25 mouse cellular contexts compared by ENCODE assay signal in genomic region chr9:86605776-86606175, GRCm38 (mm10). TPM values are rescaled to one million over a fixed set of nuclear protein-coding genes. Genes with fewer than 3 reads are reported as not detected.
A peak's percentile ranks its signal among the peaks of the same experiment; 100 is the strongest.
DNase-seq lines count a peak whose midpoint lies in the region; ATAC-seq lines count a peak whose summit lies in the region.
"Had no signal": no experiment of that assay in that cellular context is flagged by ENCODE, and none has a peak within 500 bp of the region (broad histone marks: within the 10 kb centered on the region; RNA-seq: fewer than 3 reads in every experiment).

No protein-coding gene starts in this region.

- H3K9me3 ChIP-seq in heart, embryonic 15.5 days (replicated peaks) = no peaks in the 10 kb centered on the region
- no peaks in the 10 kb centered on the region for H3K9me3 ChIP-seq in heart, embryonic 10.5 days
- no peaks in the 10 kb centered on the region for H3K9me3 ChIP-seq in lung, embryonic 15.5 days
- H3K9me3 ChIP-seq in limb, embryonic 15.5 days = no peaks in the 10 kb centered on the region
- H3K9me3 ChIP-seq: embryonic facial prominence, embryonic 15.5 days; forebrain, embryonic 13.5 days; hindbrain, embryonic 13.5 days; limb, embryonic 13.5 days; liver, embryonic 13.5 days; neural tube, embryonic 13.5 days had no signal

- 56% methylated on average over 6 of the region's 6 CpGs for WGBS in heart, embryonic 15.5 days
- WGBS in heart, embryonic 10.5 days = 87% methylated on average over 6 of the region's 6 CpGs
- 44% methylated on average over 6 of the region's 6 CpGs for WGBS in lung, embryonic 15.5 days
- WGBS in limb, embryonic 15.5 days = 58% methylated on average over 6 of the region's 6 CpGs

- peaks cover 10% of the 10 kb centered on the region for H3K4me1 ChIP-seq in heart, embryonic 15.5 days (replicated peaks)
- H3K4me1 ChIP-seq in heart, embryonic 10.5 days = peaks cover 13% of the 10 kb centered on the region; the same call in 1 of the 2 replicates
- H3K4me1 ChIP-seq in lung, embryonic 15.5 days = peaks cover 20% of the 10 kb centered on the region
- H3K4me1 ChIP-seq in limb, embryonic 15.5 days = peaks cover 12% of the 10 kb centered on the region
- H3K4me1 ChIP-seq: forebrain, embryonic 13.5 days; hindbrain, embryonic 13.5 days; liver, embryonic 13.5 days; neural tube, embryonic 13.5 days had no signal

- no peak overlapping the region for H3K9ac ChIP-seq in heart, embryonic 15.5 days
- no peak overlapping the region for H3K9ac ChIP-seq in lung, embryonic 15.5 days
- H3K9ac ChIP-seq in limb, embryonic 15.5 days = no peak overlapping the region
- H3K9ac ChIP-seq: embryonic facial prominence, embryonic 15.5 days; forebrain, embryonic 13.5 days; hindbrain, embryonic 13.5 days; limb, embryonic 13.5 days; liver, embryonic 13.5 days; neural tube, embryonic 13.5 days had no signal

- no peak overlapping the region for H3K4me2 ChIP-seq in heart, embryonic 15.5 days
- H3K4me2 ChIP-seq in lung, embryonic 15.5 days = 0 out of 2 replicates have a peak overlapping the region, but pooled peaks have one; percentile 1
- no peak overlapping the region for H3K4me2 ChIP-seq in limb, embryonic 15.5 days
- H3K4me2 ChIP-seq: embryonic facial prominence, embryonic 15.5 days; forebrain, embryonic 13.5 days; heart, embryonic 11.5 days; hindbrain, embryonic 13.5 days; limb, embryonic 13.5 days; liver, embryonic 13.5 days; neural tube, embryonic 13.5 days had no signal

- no peak for DNase-seq in heart, embryonic 10.5 days (ENCODE audit: low spot score)
- DNase-seq in lung, postnatal 25 days (ENCODE audit: low spot score) = no peak
- DNase-seq in lung, postnatal 14 days = peak; percentile 34
- DNase-seq in left cerebral cortex, adult 8-10 months (ENCODE audit: low spot score in 2 of 2) = no peak
- DNase-seq: adrenal gland, postnatal 36 days; cerebellum, adult 18-20 months; gastrocnemius, postnatal 10 days; heart, postnatal 4 days; kidney, adult 11 months; kidney, postnatal 14 days; layer of hippocampus, adult 9-11 months; liver, embryonic 13.5 days; right cerebral cortex, postnatal 4 days; thymus, adult 2 months; thymus, postnatal 36 days had no signal

- H3K36me3 ChIP-seq in heart, embryonic 15.5 days = no peaks in the 10 kb centered on the region
- H3K36me3 ChIP-seq in heart, embryonic 10.5 days = no peaks in the 10 kb centered on the region
- no peaks in the 10 kb centered on the region for H3K36me3 ChIP-seq in lung, embryonic 15.5 days
- no peaks in the 10 kb centered on the region for H3K36me3 ChIP-seq in limb, embryonic 15.5 days
- H3K36me3 ChIP-seq: embryonic facial prominence, embryonic 15.5 days; hindbrain, embryonic 13.5 days; limb, embryonic 13.5 days; liver, embryonic 13.5 days; neural tube, embryonic 13.5 days had no signal

- peak overlapping the region; percentile 38; the same call in 1 of the 2 replicates for H3K27ac ChIP-seq in heart, embryonic 15.5 days
- H3K27ac ChIP-seq in heart, embryonic 10.5 days = no peak overlapping the region
- peak overlapping the region; percentile 62 for H3K27ac ChIP-seq in lung, embryonic 15.5 days
- peak overlapping the region; percentile 72 for H3K27ac ChIP-seq in limb, embryonic 15.5 days
- H3K27ac ChIP-seq: embryonic facial prominence, embryonic 15.5 days; forebrain, embryonic 13.5 days; hindbrain, embryonic 13.5 days; limb, embryonic 13.5 days; liver, embryonic 13.5 days; neural tube, embryonic 13.5 days had no signal

- H3K4me3 ChIP-seq in heart, embryonic 15.5 days = no peak overlapping the region
- H3K4me3 ChIP-seq in heart, embryonic 10.5 days = no peak overlapping the region
- no peak overlapping the region for H3K4me3 ChIP-seq in lung, embryonic 15.5 days
- H3K4me3 ChIP-seq in limb, embryonic 15.5 days = no peak overlapping the region
- H3K4me3 ChIP-seq: embryonic facial prominence, embryonic 15.5 days; forebrain, embryonic 13.5 days; hindbrain, embryonic 13.5 days; limb, embryonic 13.5 days; liver, embryonic 13.5 days; neural tube, embryonic 13.5 days had no signal

- H3K27me3 ChIP-seq in heart, embryonic 15.5 days = no peaks in the 10 kb centered on the region
- H3K27me3 ChIP-seq in heart, embryonic 10.5 days (ENCODE audit: insufficient read depth, poor library complexity, severe bottlenecking) = no peaks in the 10 kb centered on the region
- no peaks in the 10 kb centered on the region for H3K27me3 ChIP-seq in lung, embryonic 15.5 days
- no peaks in the 10 kb centered on the region for H3K27me3 ChIP-seq in limb, embryonic 15.5 days
- H3K27me3 ChIP-seq: embryonic facial prominence, embryonic 15.5 days; forebrain, embryonic 13.5 days; hindbrain, embryonic 13.5 days; limb, embryonic 13.5 days; liver, embryonic 13.5 days; neural tube, embryonic 13.5 days had no signal

- no peak for ATAC-seq in heart, embryonic 15.5 days (replicated peaks; ENCODE audit: insufficient number of reproducible peaks, insufficient read depth, low FRiP score, low read depth)
- peak; percentile 92 for ATAC-seq in lung, embryonic 15.5 days (ENCODE audit: borderline replicate concordance, extremely low read depth, low FRiP score, low TSS enrichment)
- ATAC-seq in limb, embryonic 15.5 days (ENCODE audit: insufficient number of reproducible peaks, low FRiP score, low TSS enrichment, low read depth) = 0 out of 2 replicates have a peak, but pooled peaks have one; percentile 24
- ATAC-seq: CD4-positive, CD25-positive, alpha-beta regulatory T cell, adult 4 months; forebrain, embryonic 13.5 days had no signal

RNA-seq across cellular contexts. Expression of gene Rwdd2a, which starts 34.0 kb away (rescaled TPM):
- 3.6 and 3.7 TPM in 2 replicates for polyA plus RNA-seq in heart, embryonic 15.5 days (2015; fragmentation: Nextera tagmentation; extraction: Ambion mirVana)
- 3.8 and 4.1 TPM in 2 replicates for polyA plus RNA-seq in heart, embryonic 10.5 days (2016; fragmentation: Nextera tagmentation; extraction: Ambion mirVana)
- polyA plus RNA-seq in lung, embryonic 15.5 days (2015; fragmentation: Nextera tagmentation; extraction: Ambion mirVana) = 4.4 and 5.3 TPM in 2 replicates
- 3.2 and 3.4 TPM in 2 replicates for polyA plus RNA-seq in limb, embryonic 15.5 days (2015; fragmentation: Nextera tagmentation; extraction: Ambion mirVana)
- total RNA-seq in left cerebral cortex, adult 8-10 months (2022) = 10 to 100 TPM; 28.6 to 32.2 (median 30.4) TPM

RNA-seq across cellular contexts. Expression of gene Pgm3, which starts 34.1 kb away (rescaled TPM):
- 17.5 and 22.0 TPM in 2 replicates for polyA plus RNA-seq in heart, embryonic 15.5 days (2015; fragmentation: Nextera tagmentation; extraction: Ambion mirVana)
- polyA plus RNA-seq in heart, embryonic 10.5 days (2016; fragmentation: Nextera tagmentation; extraction: Ambion mirVana) = 32.2 and 35.3 TPM in 2 replicates
- polyA plus RNA-seq in lung, embryonic 15.5 days (2015; fragmentation: Nextera tagmentation; extraction: Ambion mirVana) = 40.6 and 41.2 TPM in 2 replicates
- polyA plus RNA-seq in limb, embryonic 15.5 days (2015; fragmentation: Nextera tagmentation; extraction: Ambion mirVana) = 38.6 and 39.5 TPM in 2 replicates
- total RNA-seq in left cerebral cortex, adult 8-10 months (2022) = 10 to 100 TPM; 17.9 to 21.1 (median 18.7) TPM
